ENCODE assay signal across 9 mouse cellular contexts in genomic region chr2:156460470-156460869, GRCm38 (mm10). TPM values are rescaled to one million over a fixed set of nuclear protein-coding genes. Genes with fewer than 3 reads are reported as not detected.
DNase-seq lines count a peak whose midpoint lies in the region; ATAC-seq and TF ChIP-seq lines count a peak whose summit lies in the region.
"Had no signal": no experiment of that assay in that cellular context is flagged by ENCODE, and none has a peak within 500 bp of the region (broad histone marks: within the 10 kb centered on the region; RNA-seq: fewer than 3 reads in every experiment).

No protein-coding gene starts in this region.

- H3K4me1 ChIP-seq in heart, embryonic 11.5 days (ENCODE audit: control insufficient read depth, insufficient read depth, low read length) = peaks cover 15% of the 10 kb centered on the region
- peaks cover 21% of the 10 kb centered on the region for H3K4me1 ChIP-seq in cerebellum, adult 2 months (ENCODE audit: control insufficient read depth, insufficient read depth, low read length)

- H3K79me2 ChIP-seq in C2C12 (ENCODE audit: control insufficient read depth, insufficient read depth) = peaks cover 5% of the 10 kb centered on the region

- H3K9me3 ChIP-seq in heart, embryonic 11.5 days (replicated peaks; ENCODE audit: control insufficient read depth, low read length) = no peaks in the 10 kb centered on the region

- H3K4me2 ChIP-seq in heart, embryonic 11.5 days = no peak overlapping the region

- no peak for ATAC-seq in heart, embryonic 11.5 days (replicated peaks; ENCODE audit: insufficient number of reproducible peaks, low FRiP score, low TSS enrichment)

- H3K27me3 ChIP-seq in heart, embryonic 11.5 days (ENCODE audit: control insufficient read depth, insufficient read depth, low read length) = no peaks in the 10 kb centered on the region
- no peaks in the 10 kb centered on the region for H3K27me3 ChIP-seq in C2C12 (ENCODE audit: control insufficient read depth, insufficient read depth, insufficient read length)
- no peaks in the 10 kb centered on the region for H3K27me3 ChIP-seq in cerebellum, adult 2 months (ENCODE audit: control insufficient read depth, insufficient read depth, low read length)

- H3K4me3 ChIP-seq in heart, embryonic 11.5 days (ENCODE audit: low read depth, low read length) = no peak overlapping the region
- H3K4me3 ChIP-seq in C2C12 (ENCODE audit: insufficient read depth, poor library complexity, severe bottlenecking) = no peak overlapping the region
- H3K4me3 ChIP-seq in cerebellum, adult 2 months (replicated peaks; ENCODE audit: insufficient read depth, low read depth, low read length) = peak overlapping the region; percentile 33
- peak overlapping the region; percentile 47 for H3K4me3 ChIP-seq in gastrocnemius, adult 2 months

- intact Hi-C loops in gastrocnemius, adult 2 months (cut with DNase I) = loop anchor here (2.0 kb wide), 1 partner anchor 116 kb away; no protein-coding TSS in a partner anchor

- no peak for TF ChIP-seq POLR2A in cerebellum, adult 2 months (IDR thresholded peaks at IDR 0.05; ENCODE audit: borderline replicate concordance, insufficient read depth, low read length)

- no peaks in the 10 kb centered on the region for H3K79me3 ChIP-seq in C2C12 (ENCODE audit: low read depth)

- H3K9ac ChIP-seq in heart, embryonic 11.5 days (ENCODE audit: low read depth, low read length) = no peak overlapping the region; the same call in 1 of the 2 replicates

- TF ChIP-seq CTCF in C2C12 (IDR thresholded peaks at IDR 0.05; ENCODE audit: control insufficient read depth, insufficient read depth, insufficient read length) = no peak
- TF ChIP-seq CTCF in cerebellum, adult 2 months (IDR thresholded peaks at IDR 0.05; ENCODE audit: borderline replicate concordance, insufficient read depth, low read depth, low read length) = peak; percentile 65
- peak; percentile 62 for TF ChIP-seq CTCF in gastrocnemius, adult 2 months (IDR thresholded peaks at IDR 0.05)

- no peaks in the 10 kb centered on the region for H3K36me3 ChIP-seq in heart, embryonic 11.5 days (ENCODE audit: control insufficient read depth, insufficient read depth, low read length)
- H3K36me3 ChIP-seq in C2C12 (ENCODE audit: control insufficient read depth, insufficient read depth) = no peaks in the 10 kb centered on the region

- H3ac ChIP-seq in C2C12 (ENCODE audit: control insufficient read depth, insufficient read length, low read depth) = peak overlapping the region; percentile 6

- DNase-seq in heart, adult 11 months = peak; percentile 90
- peak; percentile 77 to 80 for DNase-seq in cerebellum, adult 2 months
- peak; percentile 79 for DNase-seq in gastrocnemius, adult 2 months
- DNase-seq in layer of hippocampus, postnatal 36 days = peak; percentile 64 to 70
- peak; percentile 51 for DNase-seq in ovary, postnatal 14 days (ENCODE audit: low spot score)
- DNase-seq in yolk sac, embryonic 10.5 days (ENCODE audit: low spot score) = no peak

- H3K27ac ChIP-seq in heart, embryonic 11.5 days (ENCODE audit: low read depth, low read length) = no peak overlapping the region
- no peak overlapping the region for H3K27ac ChIP-seq in cerebellum, adult 2 months (ENCODE audit: insufficient read depth, low read length)
- H3K27ac ChIP-seq in gastrocnemius, adult 2 months = peak overlapping the region; percentile 51; the same call in 1 of the 2 replicates
- H3K27ac ChIP-seq: macrophage had no signal

- WGBS in heart, embryonic 11.5 days (ENCODE audit: insufficient replicate concordance) = 29% methylated on average over 14 of the region's 14 CpGs
- WGBS in cerebellum, adult 2 months = 14% methylated on average over 14 of the region's 14 CpGs

TF ChIP-seq in C2C12, 6 proteins besides CTCF, POLR2A, EP300 and RAD21:
- TF ChIP-seq MYOG (IDR thresholded peaks at IDR 0.05; ENCODE audit: control insufficient read depth, extremely low read depth, insufficient read length) (no peak), FOSL1 (IDR thresholded peaks at IDR 0.05; ENCODE audit: insufficient read depth, low read length, poor library complexity, severe bottlenecking) (no peak), CEBPB (IDR thresholded peaks at IDR 0.05; ENCODE audit: low read depth) (no peak), USF1 (IDR thresholded peaks at IDR 0.05; ENCODE audit: low read depth) (no peak), MAX (IDR thresholded peaks at IDR 0.05) (no peak)

RNA-seq across cellular contexts. Expression of gene Epb41l1, which starts 39.8 kb away (rescaled TPM):
- 1.6 and 2.3 TPM in 2 replicates for polyA plus RNA-seq in heart, embryonic 11.5 days (2014; fragmentation: Nextera tagmentation; extraction: Ambion mirVana)
- 37.8 TPM for polyA plus RNA-seq in C2C12 (2012; fragmentation: generic; extraction: Trizol)
- 219 and 223 TPM in 2 replicates for polyA plus RNA-seq in cerebellum, adult 2 months (2012; rRNA removed)
- 1 to 10 TPM; 3.8 to 4.6 TPM for total RNA-seq in gastrocnemius, adult 2 months (2021)
- total RNA-seq in layer of hippocampus, postnatal 36 days (2021) = 100 to 1,000 TPM; 317 to 355 TPM

Comparison
In these comparisons a context has a peak if more than half of its experiments do, and no peak if none do; other contexts are left out.
1. H3K4me3 ChIP-seq: peak in cerebellum, adult 2 months (single experiment) and gastrocnemius, adult 2 months (single experiment); none in heart, embryonic 11.5 days (single experiment) and C2C12 (single experiment).
2. RNA of gene Epb41l1, which starts 39.8 kb away (polyA plus RNA-seq): 219 to 223 TPM in cerebellum, adult 2 months and 37.8 TPM in C2C12 (single experiment); 1.6 to 2.3 TPM in heart, embryonic 11.5 days; every median in the first group is over 10 times any median in the second.